In genomic region chr12:66888636-66889035, GRCm38 (mm10) we compare ENCODE assay signal across 17 mouse cellular contexts.
A peak's percentile ranks its signal among the peaks of the same experiment; 100 is the strongest.
DNase-seq lines count a peak whose midpoint lies in the region; ATAC-seq and TF ChIP-seq lines count a peak whose summit lies in the region.
"Had no signal": no experiment of that assay in that cellular context is flagged by ENCODE, and none has a peak within 500 bp of the region (broad histone marks: within the 10 kb centered on the region; RNA-seq: fewer than 3 reads in every experiment).

No protein-coding gene starts in this region.

- no peak overlapping the region for H3K4me2 ChIP-seq in embryonic facial prominence, embryonic 11.5 days (ENCODE audit: low read depth, low read length)
- H3K4me2 ChIP-seq in hindbrain, postnatal 0 days (ENCODE audit: low read depth, low read length), result no peak overlapping the region
- no peak overlapping the region for H3K4me2 ChIP-seq in hindbrain, embryonic 11.5 days (replicated peaks; ENCODE audit: low read depth, low read length)
- no peak overlapping the region for H3K4me2 ChIP-seq in embryonic facial prominence, embryonic 14.5 days (ENCODE audit: low read depth, low read length)
- no peak overlapping the region for H3K4me2 ChIP-seq in midbrain, postnatal 0 days (ENCODE audit: low read depth, low read length, poor library complexity, severe bottlenecking)
- H3K4me2 ChIP-seq: limb, embryonic 12.5 days; liver, embryonic 13.5 days; lung, embryonic 15.5 days had no signal

- H3K9ac ChIP-seq in embryonic facial prominence, embryonic 11.5 days (replicated peaks; ENCODE audit: low read length), result no peak overlapping the region
- H3K9ac ChIP-seq in hindbrain, postnatal 0 days (replicated peaks; ENCODE audit: low read length), result no peak overlapping the region
- H3K9ac ChIP-seq in hindbrain, embryonic 11.5 days (ENCODE audit: low read depth, low read length), result no peak overlapping the region
- no peak overlapping the region for H3K9ac ChIP-seq in embryonic facial prominence, embryonic 14.5 days (ENCODE audit: low read depth, low read length)
- no peak overlapping the region for H3K9ac ChIP-seq in midbrain, postnatal 0 days (replicated peaks; ENCODE audit: low read length, poor library complexity, severe bottlenecking)
- H3K9ac ChIP-seq: limb, embryonic 12.5 days; liver, embryonic 13.5 days; lung, embryonic 15.5 days had no signal

- no peak for TF ChIP-seq CTCF in hindbrain, postnatal 0 days (IDR thresholded peaks at IDR 0.05; ENCODE audit: low read depth)
- no peak for TF ChIP-seq CTCF in midbrain, postnatal 0 days (IDR thresholded peaks at IDR 0.05)

- H3K4me3 ChIP-seq in embryonic facial prominence, embryonic 11.5 days (ENCODE audit: low read depth, low read length), result no peak overlapping the region
- no peak overlapping the region for H3K4me3 ChIP-seq in embryonic facial prominence, embryonic 10.5 days
- H3K4me3 ChIP-seq in hindbrain, postnatal 0 days (ENCODE audit: low read length), result no peak overlapping the region
- no peak overlapping the region for H3K4me3 ChIP-seq in hindbrain, embryonic 11.5 days (ENCODE audit: low read depth, low read length)
- H3K4me3 ChIP-seq in embryonic facial prominence, embryonic 14.5 days (ENCODE audit: low read depth, low read length), result no peak overlapping the region
- H3K4me3 ChIP-seq in midbrain, postnatal 0 days (ENCODE audit: low read depth, low read length), result no peak overlapping the region
- H3K4me3 ChIP-seq: limb, embryonic 12.5 days; liver, embryonic 13.5 days; lung, embryonic 15.5 days had no signal

- H3K9me3 ChIP-seq in embryonic facial prominence, embryonic 11.5 days (replicated peaks; ENCODE audit: control insufficient read depth, low read length), result no peaks in the 10 kb centered on the region
- H3K9me3 ChIP-seq in embryonic facial prominence, embryonic 10.5 days, result no peaks in the 10 kb centered on the region
- H3K9me3 ChIP-seq in hindbrain, postnatal 0 days (ENCODE audit: low read length), result no peaks in the 10 kb centered on the region
- no peaks in the 10 kb centered on the region for H3K9me3 ChIP-seq in hindbrain, embryonic 11.5 days (ENCODE audit: control insufficient read depth, low read length)
- H3K9me3 ChIP-seq in embryonic facial prominence, embryonic 14.5 days (ENCODE audit: control insufficient read depth, low read length), result no peaks in the 10 kb centered on the region
- H3K9me3 ChIP-seq in midbrain, postnatal 0 days (ENCODE audit: low read length), result no peaks in the 10 kb centered on the region
- H3K9me3 ChIP-seq: limb, embryonic 12.5 days; liver, embryonic 13.5 days; lung, embryonic 15.5 days had no signal

- H3K27ac ChIP-seq in embryonic facial prominence, embryonic 11.5 days (replicated peaks; ENCODE audit: low read depth, low read length), result no peak overlapping the region
- H3K27ac ChIP-seq in embryonic facial prominence, embryonic 10.5 days (replicated peaks), result no peak overlapping the region
- no peak overlapping the region for H3K27ac ChIP-seq in hindbrain, postnatal 0 days
- no peak overlapping the region for H3K27ac ChIP-seq in hindbrain, embryonic 11.5 days (ENCODE audit: low read depth, low read length)
- H3K27ac ChIP-seq in embryonic facial prominence, embryonic 14.5 days (replicated peaks; ENCODE audit: low read depth, low read length), result no peak overlapping the region
- H3K27ac ChIP-seq in midbrain, postnatal 0 days (ENCODE audit: low read depth, low read length), result no peak overlapping the region
- H3K27ac ChIP-seq: limb, embryonic 12.5 days; liver, embryonic 13.5 days; lung, embryonic 15.5 days had no signal

- 52% methylated on average over 1 of the region's 1 CpGs for WGBS in embryonic facial prominence, embryonic 11.5 days
- WGBS in embryonic facial prominence, embryonic 10.5 days, result 70% methylated on average over 1 of the region's 1 CpGs
- WGBS in hindbrain, postnatal 0 days, result 34% methylated on average over 1 of the region's 1 CpGs
- WGBS in hindbrain, embryonic 11.5 days, result 74% methylated on average over 1 of the region's 1 CpGs
- 41% methylated on average over 1 of the region's 1 CpGs for WGBS in embryonic facial prominence, embryonic 14.5 days
- WGBS in midbrain, postnatal 0 days, result 41% methylated on average over 1 of the region's 1 CpGs

- no peaks in the 10 kb centered on the region for H3K36me3 ChIP-seq in embryonic facial prominence, embryonic 11.5 days (replicated peaks; ENCODE audit: control insufficient read depth, insufficient read depth, low read depth, low read length)
- H3K36me3 ChIP-seq in embryonic facial prominence, embryonic 10.5 days (replicated peaks), result no peaks in the 10 kb centered on the region
- no peaks in the 10 kb centered on the region for H3K36me3 ChIP-seq in hindbrain, postnatal 0 days (ENCODE audit: insufficient read depth, low read length)
- H3K36me3 ChIP-seq in hindbrain, embryonic 11.5 days (ENCODE audit: control insufficient read depth, insufficient read depth, low read length), result no peaks in the 10 kb centered on the region
- H3K36me3 ChIP-seq in embryonic facial prominence, embryonic 14.5 days (ENCODE audit: control insufficient read depth, insufficient read depth, low read length), result no peaks in the 10 kb centered on the region
- H3K36me3 ChIP-seq in midbrain, postnatal 0 days (ENCODE audit: insufficient read depth, low read length), result no peaks in the 10 kb centered on the region
- H3K36me3 ChIP-seq: limb, embryonic 12.5 days; liver, embryonic 13.5 days; lung, embryonic 15.5 days had no signal

- 0 out of 2 replicates have a peak, but pooled peaks have one; percentile 18 for ATAC-seq in embryonic facial prominence, embryonic 11.5 days (replicated peaks; ENCODE audit: insufficient number of reproducible peaks, low FRiP score, low TSS enrichment, low read depth)
- no peak for ATAC-seq in hindbrain, postnatal 0 days
- ATAC-seq in hindbrain, embryonic 11.5 days (ENCODE audit: low FRiP score), result no peak
- ATAC-seq in embryonic facial prominence, embryonic 14.5 days (ENCODE audit: low read depth), result no peak
- no peak for ATAC-seq in midbrain, postnatal 0 days (ENCODE audit: low FRiP score)
- ATAC-seq: activated CD4-positive, CD25-positive, alpha-beta regulatory T cell, adult 4 months; CD4-positive, CD25-positive, alpha-beta regulatory T cell, adult 4 months had no signal

- no peaks in the 10 kb centered on the region for H3K27me3 ChIP-seq in embryonic facial prominence, embryonic 11.5 days (ENCODE audit: control insufficient read depth, insufficient read depth, low read length)
- H3K27me3 ChIP-seq in embryonic facial prominence, embryonic 10.5 days (replicated peaks; ENCODE audit: low read depth, poor library complexity, severe bottlenecking), result no peaks in the 10 kb centered on the region
- no peaks in the 10 kb centered on the region for H3K27me3 ChIP-seq in hindbrain, postnatal 0 days (ENCODE audit: insufficient read depth, low read length)
- no peaks in the 10 kb centered on the region for H3K27me3 ChIP-seq in hindbrain, embryonic 11.5 days (ENCODE audit: control insufficient read depth, insufficient read depth, low read length)
- no peaks in the 10 kb centered on the region for H3K27me3 ChIP-seq in embryonic facial prominence, embryonic 14.5 days (replicated peaks; ENCODE audit: control insufficient read depth, insufficient read depth, low read length)
- H3K27me3 ChIP-seq in midbrain, postnatal 0 days (ENCODE audit: insufficient read depth, low read length), result no peaks in the 10 kb centered on the region
- H3K27me3 ChIP-seq: limb, embryonic 12.5 days; liver, embryonic 13.5 days; lung, embryonic 15.5 days had no signal

- no peaks in the 10 kb centered on the region for H3K4me1 ChIP-seq in embryonic facial prominence, embryonic 11.5 days (ENCODE audit: control insufficient read depth, insufficient read depth, low read length)
- no peaks in the 10 kb centered on the region for H3K4me1 ChIP-seq in embryonic facial prominence, embryonic 10.5 days
- H3K4me1 ChIP-seq in hindbrain, postnatal 0 days (ENCODE audit: insufficient read depth, low read length), result no peaks in the 10 kb centered on the region
- no peaks in the 10 kb centered on the region for H3K4me1 ChIP-seq in hindbrain, embryonic 11.5 days (replicated peaks; ENCODE audit: control insufficient read depth, insufficient read depth, low read length)
- H3K4me1 ChIP-seq in embryonic facial prominence, embryonic 14.5 days (ENCODE audit: control insufficient read depth, insufficient read depth, low read length), result no peaks in the 10 kb centered on the region
- no peaks in the 10 kb centered on the region for H3K4me1 ChIP-seq in midbrain, postnatal 0 days (ENCODE audit: insufficient read depth, low read length)
- H3K4me1 ChIP-seq: limb, embryonic 12.5 days; liver, embryonic 13.5 days; lung, embryonic 15.5 days had no signal

- no peak for DNase-seq in embryonic facial prominence, embryonic 11.5 days (ENCODE audit: low spot score)
- no peak for DNase-seq in embryonic facial prominence, embryonic 10.5 days (ENCODE audit: low spot score)
- peak; percentile 18 for DNase-seq in hindbrain, postnatal 0 days (ENCODE audit: low spot score)
- no peak for DNase-seq in hindbrain, embryonic 11.5 days (ENCODE audit: low spot score)
- DNase-seq in embryonic facial prominence, embryonic 14.5 days (ENCODE audit: low spot score), result peak; percentile 10
- DNase-seq in midbrain, postnatal 0 days (ENCODE audit: low spot score), result peak; percentile 22
- no peak for DNase-seq in testis, postnatal 14 days (ENCODE audit: low spot score)
- DNase-seq: adrenal gland, postnatal 14 days; cerebellum, adult 18-20 months; kidney, adult 11 months; liver, embryonic 13.5 days; lung, postnatal 4 days; thymus, postnatal 25 days had no signal

Comparison
In these comparisons a context has a peak if more than half of its experiments do, and no peak if none do; other contexts are left out.
1. DNase-seq: peak in hindbrain, postnatal 0 days (single experiment), embryonic facial prominence, embryonic 14.5 days (single experiment) and midbrain, postnatal 0 days (single experiment); none in embryonic facial prominence, embryonic 11.5 days (single experiment), embryonic facial prominence, embryonic 10.5 days (single experiment), hindbrain, embryonic 11.5 days (single experiment) and testis, postnatal 14 days (single experiment).